Mouse (Mus musculus) stomach, postnatal 0 days (tissue): Measurements from ENCODE around the gene Gipc2.

Experiments used
- CTCF ChIP-seq: IDR thresholded peaks from 2 replicates; pipeline ENCODE4 v1.5.1; 2016; ENCODE audit warnings: antibody characterized with exemption, low read depth, mild to moderate bottlenecking, moderate library complexity
- EP300 ChIP-seq: optimal IDR thresholded peaks from 2 replicates; pipeline ENCODE3; 2016; ENCODE audit warnings: antibody characterized with exemption

GRCm38 (mm10) chr3:152203996-152204395 is 38.0 kb upstream of the Gipc2 start:
- TF ChIP-seq EP300 (no peak), CTCF (no peak)
